Mouse (Mus musculus) right cerebral cortex, adult 18-20 months (tissue): ENCODE measurements around the gene Aox4.

Experiments
- DNase-seq: peaks from one replicate; pipeline ENCODE4 v3.0.0; 2022; ENCODE audit warnings: mixed read lengths

Gene Aox4

GRCm38 (mm10) chr1:58210203-58210602, at the start of gene Aox4:
Gene Aox4 (plus strand): TSS chr1:58210397.
- peak; percentile 34 for DNase-seq

GRCm38 (mm10) chr1:58169893-58170292, 40.3 kb upstream of the Aox4 start:
- DNase-seq: no peak

- DNase-seq: no peak
Measured at GRCm38 (mm10) chr1:58188514-58189175, 21.6 kb upstream of the Aox4 start.

- no peak for DNase-seq
Measured at GRCm38 (mm10) chr1:58194317-58194716, 15.9 kb upstream of the Aox4 start.

GRCm38 (mm10) chr1:58194988-58195387, 15.2 kb upstream of the Aox4 start:
- DNase-seq: no peak

- no peak for DNase-seq
Measured at GRCm38 (mm10) chr1:58195541-58195940, 14.7 kb upstream of the Aox4 start.

- no peak for DNase-seq
Measured at GRCm38 (mm10) chr1:58197023-58197422, 13.2 kb upstream of the Aox4 start.

- DNase-seq: no peak
Measured at GRCm38 (mm10) chr1:58198386-58198785, 11.8 kb upstream of the Aox4 start.

- DNase-seq: no peak
Measured at GRCm38 (mm10) chr1:58212805-58213204, 2.6 kb downstream of the Aox4 start.

- no peak for DNase-seq
Measured at GRCm38 (mm10) chr1:58213838-58214237, 3.6 kb downstream of the Aox4 start.

- DNase-seq: no peak
Measured at GRCm38 (mm10) chr1:58215353-58215752, 5.2 kb downstream of the Aox4 start.

GRCm38 (mm10) chr1:58215956-58216532, 5.8 kb downstream of the Aox4 start:
- no peak for DNase-seq

- DNase-seq: no peak
Measured at GRCm38 (mm10) chr1:58221070-58221469, 10.9 kb downstream of the Aox4 start.

- no peak for DNase-seq
Measured at GRCm38 (mm10) chr1:58221879-58222278, 11.7 kb downstream of the Aox4 start.

GRCm38 (mm10) chr1:58228086-58228485, 17.9 kb downstream of the Aox4 start:
- no peak for DNase-seq

GRCm38 (mm10) chr1:58228916-58229315, 18.7 kb downstream of the Aox4 start:
- DNase-seq: no peak

- no peak for DNase-seq
Measured at GRCm38 (mm10) chr1:58229774-58230173, 19.6 kb downstream of the Aox4 start.

GRCm38 (mm10) chr1:58230542-58230941, 20.3 kb downstream of the Aox4 start:
- no peak for DNase-seq

GRCm38 (mm10) chr1:58235405-58235804, 25.2 kb downstream of the Aox4 start:
- DNase-seq: no peak

- DNase-seq: no peak
Measured at GRCm38 (mm10) chr1:58237527-58238299, 27.5 kb downstream of the Aox4 start.

GRCm38 (mm10) chr1:58238440-58238839, 28.2 kb downstream of the Aox4 start:
- no peak for DNase-seq

- DNase-seq: no peak
Measured at GRCm38 (mm10) chr1:58238961-58239360, 28.8 kb downstream of the Aox4 start.

GRCm38 (mm10) chr1:58240347-58240746, 30.1 kb downstream of the Aox4 start:
- DNase-seq: no peak

GRCm38 (mm10) chr1:58244487-58244886, 34.3 kb downstream of the Aox4 start:
- DNase-seq: no peak
